Mouse (Mus musculus): Measurements from ENCODE around the gene Olig1. TPM values are rescaled to one million over a fixed set of nuclear protein-coding genes. Genes with fewer than 3 reads are reported as not detected.

Gene Olig1
- polyA plus RNA-seq, 1 experiment, result not detected

DNA sequence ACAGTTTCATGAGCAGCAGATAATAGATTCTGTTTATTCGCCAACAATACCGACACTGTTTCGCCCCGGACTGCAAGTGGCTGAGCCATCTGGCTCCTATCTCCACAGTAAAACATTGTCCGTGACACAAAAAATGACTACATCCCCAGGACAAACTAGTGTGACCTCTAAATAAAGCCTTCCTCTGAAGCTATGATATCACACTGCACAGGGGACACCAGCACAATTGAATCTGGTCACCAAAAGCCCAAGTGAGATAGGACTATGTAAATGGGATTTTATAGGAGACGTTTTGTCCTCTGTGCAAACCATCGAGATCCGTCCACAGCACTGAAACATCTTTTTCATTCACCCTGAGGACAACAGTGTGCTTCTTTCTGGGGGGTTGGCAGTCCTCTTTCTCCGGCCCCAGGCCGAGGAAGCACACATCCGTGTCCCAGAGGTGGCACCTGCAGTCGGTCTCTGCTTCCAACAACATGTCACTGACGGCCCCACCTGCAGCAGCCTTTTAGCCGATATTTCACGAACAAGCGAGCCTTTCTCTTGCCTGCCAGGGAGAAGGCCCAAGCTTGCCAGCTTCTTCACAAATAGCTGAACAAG, 36.0 kb downstream of the Olig1 start:
- TF ChIP-seq POLR2A (IDR thresholded peaks at IDR 0.05; ENCODE audit: borderline replicate concordance, low read depth, low read length) (no peak), CTCF (IDR thresholded peaks at IDR 0.05; ENCODE audit: low read depth, low read length) (no peak)
- H3K27ac ChIP-seq (ENCODE audit: insufficient read depth, low read depth, low read length), result no peak overlapping the region

DNA sequence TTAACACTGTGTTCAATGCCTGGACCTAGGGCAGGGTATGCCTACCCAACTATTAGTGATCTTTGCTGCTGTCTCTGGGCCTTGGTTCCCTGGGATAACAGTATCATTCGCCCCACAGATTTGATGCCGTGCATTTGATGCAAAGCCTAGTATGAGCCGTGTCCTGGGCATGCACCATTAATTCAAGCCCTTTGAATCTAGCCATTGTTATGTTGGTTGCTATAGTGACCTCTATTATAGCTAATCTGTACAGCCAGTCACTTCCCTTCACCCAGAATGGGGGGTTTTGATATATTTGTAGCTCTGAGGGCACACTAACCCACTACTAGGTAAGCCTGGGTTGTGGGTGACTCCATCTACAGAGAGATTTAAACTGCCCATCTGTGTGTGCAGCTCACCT, 40.3 kb downstream of the Olig1 start:
- peaks cover 2% of the 10 kb centered on the region; the same call in 1 of the 2 replicates for H3K4me1 ChIP-seq (ENCODE audit: control insufficient read depth, insufficient read depth, low read length)
- no peak for TF ChIP-seq CTCF (IDR thresholded peaks at IDR 0.05; ENCODE audit: low read depth, low read length)
- no peak for TF ChIP-seq POLR2A (IDR thresholded peaks at IDR 0.05; ENCODE audit: borderline replicate concordance, low read depth, low read length)

More for the DNA sequence above, 36.0 kb downstream of the Olig1 start:
- no peak overlapping the region for H3K4me3 ChIP-seq (ENCODE audit: insufficient read depth, low read length)
- peaks cover 2% of the 10 kb centered on the region; the same call in 1 of the 2 replicates for H3K4me1 ChIP-seq (ENCODE audit: control insufficient read depth, insufficient read depth, low read length)

GRCm38 (mm10) chr16:91312921-91313320, 43.3 kb downstream of the Olig1 start:
- TF ChIP-seq CTCF (IDR thresholded peaks at IDR 0.05; ENCODE audit: low read depth, low read length), result no peak
- no peak for TF ChIP-seq POLR2A (IDR thresholded peaks at IDR 0.05; ENCODE audit: borderline replicate concordance, low read depth, low read length)
- no peak overlapping the region for H3K27ac ChIP-seq (ENCODE audit: insufficient read depth, low read depth, low read length)
- H3K4me3 ChIP-seq (ENCODE audit: insufficient read depth, low read length), result no peak overlapping the region
- no peaks in the 10 kb centered on the region for H3K4me1 ChIP-seq (ENCODE audit: control insufficient read depth, insufficient read depth, low read length)

More for the DNA sequence above, 40.3 kb downstream of the Olig1 start:
- no peak overlapping the region for H3K27ac ChIP-seq (ENCODE audit: insufficient read depth, low read depth, low read length)
- no peak overlapping the region for H3K4me3 ChIP-seq (ENCODE audit: insufficient read depth, low read length)

DNA sequence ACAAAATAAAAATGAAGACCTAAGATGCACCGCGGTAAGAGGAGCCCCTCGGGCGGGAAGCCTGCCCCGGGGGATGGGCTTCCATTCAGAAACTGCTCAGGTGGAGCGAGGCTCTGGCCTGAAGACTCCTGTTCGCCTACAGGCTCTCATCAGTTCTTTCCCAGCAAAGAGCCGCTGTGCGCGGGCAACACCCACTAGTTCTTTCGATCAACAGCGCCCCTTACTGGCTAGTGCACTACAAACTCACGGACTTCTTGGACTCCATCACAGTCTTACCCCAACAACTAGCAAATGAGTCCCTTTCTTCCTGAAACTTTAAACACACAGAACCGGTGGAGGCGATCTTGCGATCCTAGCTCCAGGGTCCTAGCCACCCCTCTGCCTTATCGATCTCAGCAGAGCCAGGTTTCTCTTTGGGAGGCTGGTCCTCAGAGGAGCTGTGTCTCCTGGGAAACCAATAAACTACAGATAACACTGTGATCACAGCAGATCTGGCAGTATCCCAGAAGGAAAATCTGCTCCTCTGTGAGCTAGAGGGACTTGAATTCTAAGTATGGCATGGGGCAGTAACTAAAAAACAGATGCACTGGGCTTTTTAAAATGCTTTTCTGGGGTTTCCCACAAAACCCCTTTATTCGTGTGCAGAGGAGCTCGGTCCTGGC, 44.7 kb downstream of the Olig1 start:
- Histone ChIP-seq H3K4me1 (ENCODE audit: control insufficient read depth, insufficient read depth, low read length) (no peaks in the 10 kb centered on the region), H3K4me3 (ENCODE audit: insufficient read depth, low read length) (no peak overlapping the region), H3K27ac (ENCODE audit: insufficient read depth, low read depth, low read length) (no peak overlapping the region)
- TF ChIP-seq CTCF (IDR thresholded peaks at IDR 0.05; ENCODE audit: low read depth, low read length) (peak; percentile 64), POLR2A (IDR thresholded peaks at IDR 0.05; ENCODE audit: borderline replicate concordance, low read depth, low read length) (no peak)

GRCm38 (mm10) chr16:91320191-91320590, 50.6 kb downstream of the Olig1 start:
- Histone ChIP-seq H3K4me1 (ENCODE audit: control insufficient read depth, insufficient read depth, low read length) (no peaks in the 10 kb centered on the region), H3K27ac (ENCODE audit: insufficient read depth, low read depth, low read length) (no peak overlapping the region)

GRCm38 (mm10) chr16:91320608-91321007, 51.0 kb downstream of the Olig1 start:
- Histone ChIP-seq H3K27ac (ENCODE audit: insufficient read depth, low read depth, low read length) (no peak overlapping the region), H3K4me3 (ENCODE audit: insufficient read depth, low read length) (no peak overlapping the region), H3K4me1 (ENCODE audit: control insufficient read depth, insufficient read depth, low read length) (no peaks in the 10 kb centered on the region)
- TF ChIP-seq POLR2A (IDR thresholded peaks at IDR 0.05; ENCODE audit: borderline replicate concordance, low read depth, low read length) (no peak), CTCF (IDR thresholded peaks at IDR 0.05; ENCODE audit: low read depth, low read length) (no peak)

More at GRCm38 (mm10) chr16:91320191-91320590, 50.6 kb downstream of the Olig1 start:
- TF ChIP-seq CTCF (IDR thresholded peaks at IDR 0.05; ENCODE audit: low read depth, low read length), result no peak
- no peak for TF ChIP-seq POLR2A (IDR thresholded peaks at IDR 0.05; ENCODE audit: borderline replicate concordance, low read depth, low read length)
- no peak overlapping the region for H3K4me3 ChIP-seq (ENCODE audit: insufficient read depth, low read length)

Other genes with a start within 250 kb of the Olig1 start
- 91.7 and 108 TPM in 2 replicates for gene Paxbp1, start 225.2 kb upstream of the Olig1 start, polyA plus RNA-seq (2012; ENCODE audit: insufficient read depth, insufficient read length, missing spikeins)
- not detected in 2 replicates for gene 4932438H23Rik, start 174.7 kb upstream of the Olig1 start, polyA plus RNA-seq (2012; ENCODE audit: insufficient read depth, insufficient read length, missing spikeins)
- gene Olig2, start 44.3 kb upstream of the Olig1 start, polyA plus RNA-seq (2012; ENCODE audit: insufficient read depth, insufficient read length, missing spikeins), result not detected in 2 replicates
- gene Ifnar2, start 103.0 kb downstream of the Olig1 start, polyA plus RNA-seq (2012; ENCODE audit: insufficient read depth, insufficient read length, missing spikeins), result 237 and 238 TPM in 2 replicates
- not detected in 2 replicates for gene Gm21970, start 121.9 kb downstream of the Olig1 start, polyA plus RNA-seq (2012; ENCODE audit: insufficient read depth, insufficient read length, missing spikeins)
- gene Il10rb, start 136.4 kb downstream of the Olig1 start, polyA plus RNA-seq (2012; ENCODE audit: insufficient read depth, insufficient read length, missing spikeins), result 345 and 358 TPM in 2 replicates
- 89.1 and 92.5 TPM in 2 replicates for gene Ifnar1, start 215.5 kb downstream of the Olig1 start, polyA plus RNA-seq (2012; ENCODE audit: insufficient read depth, insufficient read length, missing spikeins)